ENCODE assay signal across 15 mouse cellular contexts in genomic region chr10:90964511-90964910, GRCm38 (mm10).
A peak's percentile ranks its signal among the peaks of the same experiment; 100 is the strongest.
DNase-seq lines count a peak whose midpoint lies in the region; ATAC-seq and TF ChIP-seq lines count a peak whose summit lies in the region.
"Had no signal": no experiment of that assay in that cellular context is flagged by ENCODE, and none has a peak within 500 bp of the region (broad histone marks: within the 10 kb centered on the region; RNA-seq: fewer than 3 reads in every experiment).

No protein-coding gene starts in this region.

- no peak overlapping the region for H3K4me3 ChIP-seq in forebrain, postnatal 0 days (ENCODE audit: low read depth, low read length)
- H3K4me3 ChIP-seq in forebrain, embryonic 14.5 days (ENCODE audit: low read depth, low read length) = no peak overlapping the region
- no peak overlapping the region for H3K4me3 ChIP-seq in limb, embryonic 12.5 days (replicated peaks)
- H3K4me3 ChIP-seq in limb, embryonic 10.5 days = no peak overlapping the region
- no peak overlapping the region for H3K4me3 ChIP-seq in olfactory bulb, adult 2 months (ENCODE audit: insufficient read depth, low read depth, low read length)
- no peak overlapping the region for H3K4me3 ChIP-seq in hindbrain, embryonic 16.5 days (ENCODE audit: low read length)
- H3K4me3 ChIP-seq: gastrocnemius, adult 2 months; liver, embryonic 13.5 days had no signal

- H3K27ac ChIP-seq in forebrain, postnatal 0 days (ENCODE audit: low read depth, low read length) = no peak overlapping the region
- no peak overlapping the region for H3K27ac ChIP-seq in forebrain, embryonic 14.5 days (ENCODE audit: low read depth, low read length)
- no peak overlapping the region for H3K27ac ChIP-seq in limb, embryonic 12.5 days
- H3K27ac ChIP-seq in limb, embryonic 10.5 days = no peak overlapping the region
- peak overlapping the region; percentile 99 for H3K27ac ChIP-seq in olfactory bulb, adult 2 months (ENCODE audit: insufficient read depth, low read depth, low read length)
- no peak overlapping the region for H3K27ac ChIP-seq in hindbrain, embryonic 16.5 days (ENCODE audit: low read depth, low read length)
- H3K27ac ChIP-seq: gastrocnemius, adult 2 months; liver, embryonic 13.5 days had no signal

- no peak for TF ChIP-seq POLR2A in olfactory bulb, adult 2 months (IDR thresholded peaks at IDR 0.05; ENCODE audit: insufficient read depth, low read depth, low read length)

- H3K36me3 ChIP-seq in forebrain, postnatal 0 days (ENCODE audit: insufficient read depth) = peaks cover 3% of the 10 kb centered on the region; the same call in 1 of the 2 replicates
- H3K36me3 ChIP-seq in forebrain, embryonic 14.5 days (ENCODE audit: control insufficient read depth, insufficient read depth, low read length) = no peaks in the 10 kb centered on the region
- no peaks in the 10 kb centered on the region for H3K36me3 ChIP-seq in limb, embryonic 12.5 days
- no peaks in the 10 kb centered on the region for H3K36me3 ChIP-seq in limb, embryonic 10.5 days
- no peaks in the 10 kb centered on the region for H3K36me3 ChIP-seq in hindbrain, embryonic 16.5 days (ENCODE audit: control insufficient read depth, insufficient read depth, low read length)
- H3K36me3 ChIP-seq: liver, embryonic 13.5 days had no signal

- no peak overlapping the region for H3K4me2 ChIP-seq in forebrain, postnatal 0 days (ENCODE audit: low read depth)
- H3K4me2 ChIP-seq in forebrain, embryonic 14.5 days (ENCODE audit: low read length) = no peak overlapping the region
- H3K4me2 ChIP-seq in limb, embryonic 12.5 days = 0 out of 2 replicates have a peak overlapping the region, but pooled peaks have one; percentile 8
- no peak overlapping the region for H3K4me2 ChIP-seq in hindbrain, embryonic 16.5 days (ENCODE audit: low read length)
- H3K4me2 ChIP-seq: liver, embryonic 13.5 days had no signal

- no peak for TF ChIP-seq CTCF in forebrain, postnatal 0 days (IDR thresholded peaks at IDR 0.05; ENCODE audit: low read depth)
- no peak for TF ChIP-seq CTCF in olfactory bulb, adult 2 months (IDR thresholded peaks at IDR 0.05; ENCODE audit: insufficient read depth, low read depth, low read length)

- no peak overlapping the region for H3K9ac ChIP-seq in forebrain, postnatal 0 days
- no peak overlapping the region for H3K9ac ChIP-seq in forebrain, embryonic 14.5 days (ENCODE audit: low read length)
- H3K9ac ChIP-seq in limb, embryonic 12.5 days (replicated peaks) = no peak overlapping the region
- H3K9ac ChIP-seq in hindbrain, embryonic 16.5 days (ENCODE audit: low read depth, low read length) = no peak overlapping the region
- H3K9ac ChIP-seq: liver, embryonic 13.5 days had no signal

- H3K9me3 ChIP-seq in forebrain, postnatal 0 days (ENCODE audit: low read length) = no peaks in the 10 kb centered on the region
- no peaks in the 10 kb centered on the region for H3K9me3 ChIP-seq in forebrain, embryonic 14.5 days (replicated peaks; ENCODE audit: control insufficient read depth, low read length)
- no peaks in the 10 kb centered on the region for H3K9me3 ChIP-seq in limb, embryonic 12.5 days
- H3K9me3 ChIP-seq in limb, embryonic 10.5 days (replicated peaks) = no peaks in the 10 kb centered on the region
- H3K9me3 ChIP-seq in hindbrain, embryonic 16.5 days (ENCODE audit: control insufficient read depth, low read length) = no peaks in the 10 kb centered on the region
- H3K9me3 ChIP-seq: liver, embryonic 13.5 days had no signal

- no peak for DNase-seq in forebrain, postnatal 0 days
- DNase-seq in forebrain, embryonic 14.5 days (ENCODE audit: low spot score) = no peak
- no peak for DNase-seq in limb, embryonic 10.5 days (ENCODE audit: low spot score)
- peak; percentile 13 for DNase-seq in thymus, postnatal 14 days
- no peak for DNase-seq in thymus, postnatal 25 days
- DNase-seq: adrenal gland, postnatal 36 days; gastrocnemius, adult 2 months; heart, postnatal 36 days; liver, embryonic 13.5 days; lung, postnatal 4 days had no signal

- 29% methylated on average over 9 of the region's 9 CpGs for WGBS in forebrain, postnatal 0 days
- 27% methylated on average over 9 of the region's 9 CpGs for WGBS in forebrain, embryonic 14.5 days
- WGBS in limb, embryonic 12.5 days = 29% methylated on average over 9 of the region's 9 CpGs
- 31% methylated on average over 9 of the region's 9 CpGs for WGBS in limb, embryonic 10.5 days
- WGBS in olfactory bulb, adult 2 months = 15% methylated on average over 9 of the region's 9 CpGs
- WGBS in hindbrain, embryonic 16.5 days = 31% methylated on average over 9 of the region's 9 CpGs

- peaks cover 9% of the 10 kb centered on the region; the same call in 1 of the 2 replicates for H3K4me1 ChIP-seq in forebrain, postnatal 0 days (ENCODE audit: insufficient read depth)
- H3K4me1 ChIP-seq in forebrain, embryonic 14.5 days (ENCODE audit: control insufficient read depth, insufficient read depth, low read length) = peaks cover 3% of the 10 kb centered on the region
- peaks cover 14% of the 10 kb centered on the region for H3K4me1 ChIP-seq in limb, embryonic 12.5 days (replicated peaks)
- peaks cover 26% of the 10 kb centered on the region for H3K4me1 ChIP-seq in limb, embryonic 10.5 days
- H3K4me1 ChIP-seq in olfactory bulb, adult 2 months (ENCODE audit: control insufficient read depth, insufficient read depth, low read length) = peaks cover 58% of the 10 kb centered on the region
- H3K4me1 ChIP-seq in hindbrain, embryonic 16.5 days (ENCODE audit: control insufficient read depth, insufficient read depth, low read depth, low read length) = peaks cover 7% of the 10 kb centered on the region

- no peaks in the 10 kb centered on the region for H3K27me3 ChIP-seq in forebrain, postnatal 0 days (ENCODE audit: insufficient read depth, low read length)
- H3K27me3 ChIP-seq in forebrain, embryonic 14.5 days (replicated peaks; ENCODE audit: control insufficient read depth, insufficient read depth, low read length) = peaks cover 18% of the 10 kb centered on the region
- peaks cover 39% of the 10 kb centered on the region for H3K27me3 ChIP-seq in limb, embryonic 12.5 days
- H3K27me3 ChIP-seq in limb, embryonic 10.5 days (ENCODE audit: low read depth, poor library complexity, severe bottlenecking) = peaks cover 51% of the 10 kb centered on the region
- peaks cover 4% of the 10 kb centered on the region; the same call in 1 of the 2 replicates for H3K27me3 ChIP-seq in hindbrain, embryonic 16.5 days (replicated peaks; ENCODE audit: control insufficient read depth, insufficient read depth, low read length)

- 0 out of 2 replicates have a peak, but pooled peaks have one; percentile 3 for ATAC-seq in forebrain, postnatal 0 days
- no peak for ATAC-seq in forebrain, embryonic 14.5 days
- ATAC-seq in limb, embryonic 12.5 days (ENCODE audit: insufficient number of reproducible peaks, insufficient read depth, low FRiP score, low TSS enrichment, low read depth) = no peak
- no peak for ATAC-seq in hindbrain, embryonic 16.5 days
- ATAC-seq: activated CD4-positive, CD25-positive, alpha-beta regulatory T cell, adult 4 months; inflammation-experienced regulatory T-cells, adult 6 months had no signal
